Mouse (Mus musculus) neural tube, embryonic 13.5 days (tissue): ENCODE results near the gene Cenpe. TPM values are rescaled to one million over a fixed set of nuclear protein-coding genes. Genes with fewer than 3 reads are reported as not detected.

Source experiments
- ATAC-seq: fragments of 200-750 bp; cut with Nextera tagmentation; 2 replicates; pipeline ENCODE4 v1.8.0; 2017; ENCODE audit warnings: low read depth, mild to moderate bottlenecking, moderate TSS enrichment, moderate library complexity
- H3K27ac ChIP-seq: fragments of 300-500 bp; sonication (generic); replicated peaks from 2 replicates; pipeline ENCODE4 v1.5.1; 2015; ENCODE audit warnings: moderate library complexity, mild to moderate bottlenecking, inconsistent platforms
- H3K27me3 ChIP-seq: fragments of 300-500 bp; sonication (generic); 2 replicates; pipeline ENCODE4 v1.6.1; 2015; ENCODE audit warnings: mild to moderate bottlenecking, inconsistent platforms
- H3K36me3 ChIP-seq: fragments of 300-500 bp; sonication (generic); 2 replicates; pipeline ENCODE4 v1.6.1; 2015; ENCODE audit warnings: mild to moderate bottlenecking, inconsistent platforms
- H3K4me1 ChIP-seq: fragments of 300-500 bp; sonication (generic); replicated peaks from 2 replicates; pipeline ENCODE4 v1.6.1; 2015; ENCODE audit warnings: inconsistent platforms
- H3K4me2 ChIP-seq: fragments of 300-500 bp; sonication (generic); 2 replicates; pipeline ENCODE4 v1.6.1; 2015; ENCODE audit warnings: inconsistent platforms, mild to moderate bottlenecking, moderate library complexity
- H3K4me3 ChIP-seq: fragments of 300-500 bp; sonication (generic); 2 replicates; pipeline ENCODE4 v1.5.1; 2015; ENCODE audit warnings: mild to moderate bottlenecking, inconsistent platforms
- H3K9ac ChIP-seq: fragments of 300-500 bp; sonication (generic); 2 replicates; pipeline ENCODE4 v1.6.1; 2015; ENCODE audit warnings: moderate library complexity, mild to moderate bottlenecking, inconsistent platforms
- H3K9me3 ChIP-seq: fragments of 300-500 bp; sonication (generic); 2 replicates; pipeline ENCODE4 v1.6.1; 2016; ENCODE audit warnings: inconsistent platforms
- WGBS: fragments of 180-500 bp; shearing (Covaris S2); methylation state at CpG from one replicate; pipeline ENCODE4 v1.1.7; 2015; 5-methylcytosine and 5-hydroxymethylcytosine counted together
- polyA plus RNA-seq: library from polyadenylated mRNA; unstranded; fragments of >200 nt; fragmentation: Nextera tagmentation; extraction: Ambion mirVana; gene quantifications from 2 replicates; pipeline ENCODE4 v1.2.1, GENCODE M21; 2015

The Cenpe gene
- polyA plus RNA-seq, 1 experiment from 2014 or later: 5.4 TPM

GRCm38 (mm10) chr3:135285256-135285655, 72.9 kb downstream of the Cenpe start:
- H3K27me3 ChIP-seq: no peaks in the 10 kb centered on the region
- H3K27ac ChIP-seq: no peak overlapping the region
- 89% methylated on average over 11 of the region's 11 CpGs for WGBS
- no peaks in the 10 kb centered on the region for H3K9me3 ChIP-seq
- H3K4me2 ChIP-seq: no peak overlapping the region
- no peak overlapping the region for H3K9ac ChIP-seq
- H3K4me1 ChIP-seq: 0 out of 2 replicates have a peak, but pooled peaks cover 7% of the 10 kb centered on the region
- H3K4me3 ChIP-seq: no peak overlapping the region
- H3K36me3 ChIP-seq: no peaks in the 10 kb centered on the region
- no peak for ATAC-seq

- no peak for ATAC-seq
- Histone ChIP-seq H3K27me3 (no peaks in the 10 kb centered on the region), H3K4me1 (0 out of 2 replicates have a peak, but pooled peaks cover 1% of the 10 kb centered on the region), H3K9me3 (no peaks in the 10 kb centered on the region), H3K4me3 (no peak overlapping the region), H3K9ac (no peak overlapping the region), H3K4me2 (no peak overlapping the region), H3K27ac (no peak overlapping the region), H3K36me3 (no peaks in the 10 kb centered on the region)
- 85% methylated on average over 3 of the region's 3 CpGs for WGBS
Observed at GRCm38 (mm10) chr3:135285807-135286206, 73.5 kb downstream of the Cenpe start.

GRCm38 (mm10) chr3:135288138-135288750, 75.9 kb downstream of the Cenpe start:
- whole genome bisulfite sequencing: 87% methylated on average over 8 of the region's 8 CpGs
- Histone ChIP-seq H3K27me3 (no peaks in the 10 kb centered on the region), H3K9me3 (no peaks in the 10 kb centered on the region), H3K4me3 (no peak overlapping the region), H3K9ac (no peak overlapping the region), H3K4me1 (no peaks in the 10 kb centered on the region), H3K27ac (no peak overlapping the region), H3K36me3 (no peaks in the 10 kb centered on the region), H3K4me2 (no peak overlapping the region)
- no peak for ATAC-seq

GRCm38 (mm10) chr3:135289148-135289547, 76.8 kb downstream of the Cenpe start:
- H3K9me3 ChIP-seq: no peaks in the 10 kb centered on the region

GRCm38 (mm10) chr3:135290249-135290894, 78.0 kb downstream of the Cenpe start:
- WGBS: 100% methylated on average over 7 of the region's 7 CpGs
- Histone ChIP-seq H3K27me3 (no peaks in the 10 kb centered on the region), H3K36me3 (no peaks in the 10 kb centered on the region), H3K4me1 (no peaks in the 10 kb centered on the region), H3K9ac (no peak overlapping the region), H3K27ac (no peak overlapping the region), H3K4me3 (no peak overlapping the region), H3K9me3 (no peaks in the 10 kb centered on the region), H3K4me2 (no peak overlapping the region)
- ATAC-seq: peak; percentile 80

More at GRCm38 (mm10) chr3:135289148-135289547, 76.8 kb downstream of the Cenpe start:
- no peaks in the 10 kb centered on the region for H3K4me1 ChIP-seq
- no peak for ATAC-seq
- H3K27ac ChIP-seq: no peak overlapping the region
- no peaks in the 10 kb centered on the region for H3K27me3 ChIP-seq
- 81% methylated on average over 1 of the region's 1 CpGs for WGBS
- H3K4me2 ChIP-seq: no peak overlapping the region
- H3K36me3 ChIP-seq: no peaks in the 10 kb centered on the region
- no peak overlapping the region for H3K9ac ChIP-seq
- H3K4me3 ChIP-seq: no peak overlapping the region

- H3K4me3 ChIP-seq: no peak overlapping the region
- no peaks in the 10 kb centered on the region for H3K9me3 ChIP-seq
- H3K36me3 ChIP-seq: no peaks in the 10 kb centered on the region
- 62% methylated on average over 7 of the region's 7 CpGs for WGBS
- no peak overlapping the region for H3K9ac ChIP-seq
- no peak overlapping the region for H3K4me2 ChIP-seq
- no peak for ATAC-seq
- H3K27me3 ChIP-seq: no peaks in the 10 kb centered on the region
- no peaks in the 10 kb centered on the region for H3K4me1 ChIP-seq
- no peak overlapping the region for H3K27ac ChIP-seq
Observed at GRCm38 (mm10) chr3:135293703-135294102, 81.4 kb downstream of the Cenpe start.

- no peak for ATAC-seq
- Histone ChIP-seq H3K9ac (no peak overlapping the region), H3K27ac (no peak overlapping the region), H3K36me3 (no peaks in the 10 kb centered on the region), H3K4me1 (no peaks in the 10 kb centered on the region), H3K4me2 (no peak overlapping the region), H3K4me3 (no peak overlapping the region), H3K27me3 (no peaks in the 10 kb centered on the region), H3K9me3 (no peaks in the 10 kb centered on the region)
- 84% methylated on average over 1 of the region's 1 CpGs for WGBS
Observed at GRCm38 (mm10) chr3:135295559-135295958, 83.2 kb downstream of the Cenpe start.

- ATAC-seq: no peak
- Histone ChIP-seq H3K9me3 (no peaks in the 10 kb centered on the region), H3K27me3 (no peaks in the 10 kb centered on the region), H3K4me1 (no peaks in the 10 kb centered on the region), H3K27ac (no peak overlapping the region), H3K4me2 (no peak overlapping the region), H3K36me3 (no peaks in the 10 kb centered on the region), H3K9ac (no peak overlapping the region), H3K4me3 (no peak overlapping the region)
- WGBS: 87% methylated on average over 3 of the region's 3 CpGs
Observed at GRCm38 (mm10) chr3:135298560-135298959, 86.2 kb downstream of the Cenpe start.

GRCm38 (mm10) chr3:135300081-135300480, 87.7 kb downstream of the Cenpe start:
- no peak overlapping the region for H3K4me3 ChIP-seq
- H3K9me3 ChIP-seq: no peaks in the 10 kb centered on the region
- ATAC-seq: no peak
- H3K27ac ChIP-seq: no peak overlapping the region
- no peak overlapping the region for H3K4me2 ChIP-seq
- no peaks in the 10 kb centered on the region for H3K27me3 ChIP-seq
- no peaks in the 10 kb centered on the region for H3K36me3 ChIP-seq
- H3K4me1 ChIP-seq: peaks cover 3% of the 10 kb centered on the region; the same call in 1 of the 2 replicates
- no peak overlapping the region for H3K9ac ChIP-seq
- WGBS: 46% methylated on average over 6 of the region's 6 CpGs

GRCm38 (mm10) chr3:135304060-135304459, 91.7 kb downstream of the Cenpe start:
- Histone ChIP-seq H3K4me3 (no peak overlapping the region), H3K27ac (no peak overlapping the region), H3K36me3 (no peaks in the 10 kb centered on the region), H3K4me1 (peaks cover 14% of the 10 kb centered on the region; the same call in 1 of the 2 replicates), H3K4me2 (no peak overlapping the region), H3K9ac (no peak overlapping the region), H3K9me3 (no peaks in the 10 kb centered on the region), H3K27me3 (peaks cover 5% of the 10 kb centered on the region; the same call in 1 of the 2 replicates)
- no peak for ATAC-seq
- WGBS: 11% methylated on average over 6 of the region's 6 CpGs

GRCm38 (mm10) chr3:135304566-135304965, 92.2 kb downstream of the Cenpe start:
- no peak overlapping the region for H3K4me2 ChIP-seq
- H3K4me1 ChIP-seq: peaks cover 14% of the 10 kb centered on the region; the same call in 1 of the 2 replicates
- no peaks in the 10 kb centered on the region for H3K36me3 ChIP-seq
- H3K27me3 ChIP-seq: peaks cover 5% of the 10 kb centered on the region; the same call in 1 of the 2 replicates
- no peak overlapping the region for H3K4me3 ChIP-seq
- no peaks in the 10 kb centered on the region for H3K9me3 ChIP-seq
- WGBS: 15% methylated on average over 9 of the region's 9 CpGs
- H3K27ac ChIP-seq: no peak overlapping the region
- no peak for ATAC-seq
- H3K9ac ChIP-seq: no peak overlapping the region

- Histone ChIP-seq H3K27ac (no peak within 1 kb of the TSS), H3K9me3 (no peaks in the 10 kb centered on the region), H3K36me3 (no peaks in the 10 kb centered on the region), H3K4me2 (peak within 1 kb of the TSS; percentile 63), H3K27me3 (peaks cover 5% of the 10 kb centered on the region; the same call in 1 of the 2 replicates), H3K4me3 (peak within 1 kb of the TSS; percentile 33), H3K4me1 (peaks cover 14% of the 10 kb centered on the region; the same call in 1 of the 2 replicates), H3K9ac (peak within 1 kb of the TSS; percentile 60)
- peak; percentile 84 for ATAC-seq
- WGBS: 11% methylated on average over 28 of the region's 28 CpGs
Observed at GRCm38 (mm10) chr3:135307411-135308259, 95.3 kb downstream of the Cenpe start, which contains the start of gene Slc9b2. Gene Slc9b2, plus strand, starts transcription at chr3:135307700.
